Mouse (Mus musculus): ENCODE measurements around the gene Pitpnm2.

DNA sequence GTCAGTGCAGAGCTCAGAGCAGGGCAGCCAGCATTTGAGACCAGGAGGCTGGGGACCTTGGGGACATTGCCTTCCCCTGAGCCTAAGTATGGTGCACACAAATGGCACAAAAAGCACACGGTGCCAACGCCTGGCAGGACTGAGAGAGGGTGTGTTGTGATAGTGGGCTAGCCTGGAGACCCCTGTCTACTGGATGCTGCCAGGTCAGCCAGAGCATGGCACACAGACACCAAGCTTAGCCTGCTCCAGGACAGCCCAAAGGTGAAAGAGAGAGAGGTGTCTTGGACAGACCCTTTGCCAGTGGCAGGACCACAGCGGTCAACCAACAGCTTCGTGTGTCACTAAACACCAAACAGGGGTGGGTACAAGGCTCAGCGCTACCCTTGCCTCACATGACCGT is 14.8 kb downstream of the Pitpnm2 start:
- TF ChIP-seq CTCF (IDR thresholded peaks at IDR 0.05; ENCODE audit: insufficient read depth, low read depth, low read length): no peak
- TF ChIP-seq POLR2A (IDR thresholded peaks at IDR 0.05; ENCODE audit: insufficient read depth, low read depth, low read length): no peak
